Mouse (Mus musculus): ENCODE results near the gene Hyal1.

- TF ChIP-seq CTCF (IDR thresholded peaks at IDR 0.05; ENCODE audit: borderline replicate concordance, extremely low read depth, insufficient read depth, insufficient read length) (no peak), POLR2A (IDR thresholded peaks at IDR 0.05; ENCODE audit: borderline replicate concordance, extremely low read depth, insufficient read depth, insufficient read length, poor library complexity, severe bottlenecking) (no peak)
These were observed 33.4 kb upstream of the Hyal1 start for GRCm38 (mm10) chr9:107543299-107543698.
